Mouse (Mus musculus) bone marrow macrophage, adult 2 months (primary cell): ENCODE measurements around the gene Adamts16.

ENCODE experiments used
- CTCF ChIP-seq: IDR thresholded peaks from 2 replicates; pipeline ENCODE4 v1.5.1; 2012; ENCODE audit warnings: low read depth, mild to moderate bottlenecking, low read length, moderate library complexity
- POLR2A ChIP-seq: IDR thresholded peaks from 2 replicates; pipeline ENCODE4 v1.6.1; 2012; ENCODE audit warnings: mild to moderate bottlenecking, low read depth, low read length, borderline replicate concordance

GRCm38 (mm10) chr13:70793660-70794059 lies 48.0 kb downstream of the Adamts16 start:
- TF ChIP-seq CTCF: no peak
- TF ChIP-seq POLR2A: no peak
